Mouse (Mus musculus): ENCODE data around the gene Bloc1s5.
A peak's percentile ranks its signal among the peaks of the same experiment; 100 is the strongest.

DNA sequence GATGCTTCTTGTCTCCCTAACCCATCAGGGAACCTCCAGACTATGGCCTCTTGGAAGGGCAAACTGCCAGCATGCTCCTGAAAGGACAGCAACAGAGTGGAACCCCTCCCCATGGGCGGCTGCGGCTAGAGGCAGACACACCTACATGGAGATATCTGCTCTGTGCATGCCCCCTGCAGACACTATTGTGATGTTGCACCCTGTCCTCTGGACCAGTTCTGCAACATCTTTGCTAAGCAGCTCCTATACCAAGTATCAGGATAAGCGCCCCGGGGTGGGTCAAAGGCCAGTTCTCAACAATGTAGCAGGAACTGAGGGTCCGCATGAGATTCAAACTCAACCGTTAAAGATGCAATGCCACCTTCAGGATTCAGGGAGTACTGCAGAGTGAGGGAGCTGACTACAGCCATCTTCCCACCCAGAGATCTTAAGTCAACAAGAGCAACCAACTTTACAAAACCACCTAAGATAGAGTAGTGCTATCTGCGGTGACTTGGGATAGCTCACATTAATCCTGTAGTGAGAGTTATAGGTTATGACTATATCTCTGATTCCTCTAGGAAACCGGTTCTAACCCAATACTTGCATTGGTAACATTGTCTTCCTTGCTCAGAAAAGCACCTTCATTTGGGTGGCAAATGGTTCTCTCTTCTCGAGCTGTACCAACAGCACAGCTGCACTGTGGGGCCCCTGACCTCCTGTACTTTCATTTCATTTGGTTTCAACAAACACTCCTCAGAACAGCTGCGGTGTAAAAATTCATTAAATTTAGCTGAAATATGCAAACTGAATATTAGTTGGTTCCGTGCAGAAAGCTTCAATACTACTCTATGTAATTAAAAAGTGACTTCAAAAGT lies 54.1 kb downstream of the Bloc1s5 start:
- TF ChIP-seq CTCF (IDR thresholded peaks at IDR 0.05; ENCODE audit: borderline replicate concordance, insufficient read depth, low read depth, low read length) (peak; percentile 54; the same call in 1 of the 2 replicates), POLR2A (IDR thresholded peaks at IDR 0.05; ENCODE audit: borderline replicate concordance, insufficient read depth, low read length) (no peak)
